Mouse (Mus musculus) testis, postnatal 14 days (tissue): Measurements from ENCODE around the gene Foxk1.

ENCODE experiments used
- DNase-seq: peaks from one replicate; pipeline ENCODE4 v3.0.0; 2021; ENCODE audit warnings: low spot score

Gene Foxk1

DNA sequence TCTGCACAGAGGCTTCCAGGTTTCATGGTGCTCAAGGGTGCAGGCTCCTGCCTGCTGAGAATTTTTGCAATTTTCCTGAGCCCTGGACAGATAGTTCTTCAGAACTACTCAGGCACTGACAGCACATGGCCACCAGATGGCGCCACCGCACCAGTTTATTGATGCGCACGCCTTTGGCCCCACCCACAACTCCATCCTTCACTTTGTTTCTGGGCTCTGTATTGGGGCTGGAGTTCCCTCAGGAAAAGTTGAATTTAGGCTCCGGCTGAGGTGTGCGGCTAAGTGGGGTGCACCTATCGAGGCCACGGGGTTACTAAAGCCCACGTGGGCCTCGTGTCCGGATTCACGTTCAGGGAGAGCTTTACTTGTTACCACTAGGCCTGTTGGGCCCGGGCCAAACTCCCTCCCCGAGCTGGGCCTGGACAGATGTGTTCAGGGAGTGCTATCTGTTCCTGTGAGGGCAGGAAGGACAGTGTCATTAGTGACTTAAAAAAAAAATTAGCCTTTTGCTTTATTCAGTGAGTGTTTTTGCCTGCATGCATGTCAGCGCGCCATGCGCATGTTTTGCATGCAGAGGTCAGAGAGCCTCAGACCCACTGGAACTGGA, 77.6 kb downstream of the Foxk1 start:
- peak; percentile 75 for DNase-seq

DNA sequence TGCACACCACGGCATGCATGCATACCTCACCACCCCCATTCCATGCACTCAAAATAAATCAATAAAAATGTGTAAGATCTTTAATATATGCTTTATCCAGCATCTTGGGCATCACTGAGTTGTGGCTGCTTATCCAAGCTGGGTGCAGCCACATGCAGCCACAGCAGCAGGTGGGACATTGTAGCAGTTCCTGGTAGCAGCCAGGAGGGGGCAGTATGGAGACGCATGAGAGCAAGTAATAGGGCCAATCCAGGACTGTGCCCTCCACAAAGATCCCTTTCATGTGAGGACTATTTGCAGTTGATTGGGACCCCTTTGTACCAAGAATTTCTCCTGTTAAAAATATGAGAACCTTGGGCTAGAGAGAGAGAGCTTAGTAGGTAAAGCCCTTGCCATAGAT, 81.2 kb downstream of the Foxk1 start:
- DNase-seq, result no peak

DNA sequence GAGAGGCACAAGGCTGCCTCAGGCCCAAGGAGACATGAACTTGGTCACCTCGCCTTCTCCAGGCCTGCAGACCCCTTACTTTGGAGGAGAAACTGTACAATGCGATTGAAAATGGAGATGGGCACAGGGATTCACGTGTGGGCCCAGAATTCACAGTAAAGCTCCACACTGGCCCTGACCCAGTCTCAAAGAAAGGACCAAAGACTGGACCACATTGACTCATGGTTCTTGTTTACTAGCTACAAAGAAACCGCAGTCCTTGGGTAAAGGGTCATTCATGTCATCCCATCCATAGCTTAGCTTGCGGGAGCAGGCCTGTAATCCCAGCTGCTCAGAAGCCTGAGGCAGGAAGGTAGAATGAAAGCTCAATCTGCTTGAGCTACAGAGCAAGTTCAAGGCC, 82.3 kb downstream of the Foxk1 start:
- no peak for DNase-seq

DNA sequence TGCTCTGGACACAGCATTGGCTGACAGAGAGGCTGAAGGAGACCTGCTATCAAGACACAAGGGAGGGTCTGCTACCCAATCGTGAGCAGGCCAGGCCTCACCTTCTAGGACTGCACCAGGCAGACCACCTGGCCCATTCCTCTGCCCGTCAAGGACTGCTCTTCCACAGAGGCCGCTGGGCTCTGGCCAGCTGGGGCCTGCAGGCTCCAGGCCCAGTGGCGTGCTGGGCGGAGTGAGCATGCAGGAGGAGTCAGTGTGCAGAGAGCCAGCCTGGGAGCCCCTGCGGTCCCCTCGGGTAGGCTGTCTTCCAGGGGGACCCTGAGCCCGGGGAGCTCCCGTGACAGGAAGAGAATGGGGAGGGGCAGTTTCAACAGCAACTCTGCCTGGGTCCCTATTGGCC, 85.4 kb downstream of the Foxk1 start:
- DNase-seq, result no peak

DNA sequence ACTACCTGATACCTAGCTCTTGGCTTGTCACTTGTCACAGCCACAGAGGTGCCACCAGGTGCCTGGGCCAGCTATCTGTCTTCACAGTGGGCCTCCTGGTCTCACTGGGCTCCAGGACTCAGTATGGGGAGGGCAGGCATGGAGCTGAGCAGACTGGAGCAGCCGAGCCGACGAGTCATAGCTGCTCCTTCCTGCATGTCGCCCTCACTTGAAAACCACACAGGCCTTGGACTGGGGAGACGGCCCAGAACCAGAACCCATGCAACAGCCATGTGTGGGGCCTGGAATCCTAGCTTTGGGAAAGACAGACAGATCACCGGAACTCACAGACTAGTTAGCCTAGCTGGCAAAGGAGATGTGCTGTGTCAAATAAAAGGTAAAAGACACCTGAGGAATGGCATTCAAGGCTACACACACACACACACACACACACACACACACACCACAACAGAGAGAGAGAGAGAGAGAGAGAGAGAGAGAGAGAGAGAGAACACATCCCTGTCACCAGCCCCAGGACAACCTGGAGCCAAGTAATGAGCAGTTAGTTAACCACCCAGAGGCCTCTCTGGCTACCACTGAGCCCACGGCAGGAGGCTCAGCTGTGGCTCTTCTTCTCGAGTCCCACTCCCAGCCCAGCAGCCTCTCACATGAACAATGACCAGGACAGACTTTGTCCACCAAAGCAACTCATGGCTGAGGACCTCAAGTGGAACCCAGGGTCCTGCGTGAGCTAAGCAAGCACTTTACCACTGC, 88.8 kb downstream of the Foxk1 start:
- DNase-seq, result no peak

DNA sequence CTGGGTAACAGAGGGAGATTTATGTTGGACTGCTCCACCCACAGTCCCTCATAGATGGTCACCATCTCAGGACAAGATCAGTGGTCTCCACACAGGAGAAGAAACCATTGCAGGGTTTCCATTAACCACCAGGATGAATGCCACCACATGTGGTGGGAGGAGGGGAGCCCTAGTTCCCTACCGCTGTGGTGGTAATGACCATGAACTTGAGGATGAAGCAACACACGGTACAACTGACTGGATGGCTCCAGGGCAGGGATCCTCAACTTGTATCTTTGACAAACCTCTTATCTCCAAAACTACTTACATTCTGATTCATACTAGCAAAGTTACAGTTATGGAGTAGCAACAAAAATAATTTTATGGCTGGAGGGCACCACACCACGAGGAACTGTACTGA, 92.0 kb downstream of the Foxk1 start:
- no peak for DNase-seq

DNA sequence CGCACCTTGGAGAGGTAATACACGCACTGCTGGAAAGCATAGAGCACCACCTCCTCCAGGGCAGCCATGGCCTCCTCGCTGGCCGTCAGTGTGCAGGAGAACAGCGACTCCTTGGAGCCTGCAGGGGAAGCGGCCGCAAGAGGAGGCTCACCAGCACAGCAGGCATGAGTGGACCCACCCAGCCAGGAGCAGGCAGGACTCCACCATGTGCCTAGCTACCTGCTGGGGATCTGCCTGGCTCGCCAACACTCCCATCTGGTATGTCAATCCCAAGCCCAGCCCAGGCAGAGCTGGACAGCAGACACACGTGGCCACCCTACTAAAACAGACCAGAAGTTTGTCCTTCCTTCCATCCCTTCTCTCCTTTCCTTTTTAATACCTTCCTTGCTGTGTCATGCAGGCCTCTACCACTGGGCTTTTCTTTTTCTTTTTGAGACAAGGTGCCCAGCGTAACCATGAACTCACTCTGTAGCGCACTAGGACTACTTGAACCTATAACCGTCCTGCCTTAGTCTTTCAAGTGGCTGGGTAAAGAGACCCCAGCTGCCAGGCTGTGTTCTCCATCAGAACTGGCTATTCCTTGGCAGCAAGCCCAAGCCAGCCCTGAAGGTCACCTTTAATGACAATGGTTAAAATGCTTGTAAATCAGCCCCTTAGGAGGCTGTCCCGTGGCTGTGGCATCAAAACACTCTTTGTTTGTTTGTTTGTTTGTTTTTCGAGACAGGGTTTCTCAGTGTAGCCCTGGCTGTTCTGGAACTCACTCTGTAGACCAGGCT, 94.2 kb downstream of the Foxk1 start:
- DNase-seq, result no peak

DNA sequence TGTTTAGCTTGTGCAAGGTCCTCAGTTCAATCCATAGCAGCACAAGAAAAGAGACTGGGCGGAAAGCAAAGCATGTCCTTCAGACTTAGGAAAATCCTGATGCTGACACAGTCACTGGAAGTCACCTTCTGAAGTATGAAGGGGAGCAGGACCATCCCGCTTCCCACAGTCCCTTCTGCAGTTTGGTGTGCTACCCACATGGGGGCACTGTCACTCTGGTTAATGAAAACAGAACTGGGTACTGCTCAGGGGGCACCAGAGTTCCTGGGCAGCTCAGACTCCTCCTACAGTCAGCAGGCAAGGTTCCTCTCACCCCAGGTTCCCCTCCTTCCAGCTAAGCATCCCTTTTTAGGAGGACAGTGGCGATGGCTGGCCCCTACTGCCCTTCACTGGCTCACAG, 97.7 kb downstream of the Foxk1 start:
- no peak for DNase-seq

DNA sequence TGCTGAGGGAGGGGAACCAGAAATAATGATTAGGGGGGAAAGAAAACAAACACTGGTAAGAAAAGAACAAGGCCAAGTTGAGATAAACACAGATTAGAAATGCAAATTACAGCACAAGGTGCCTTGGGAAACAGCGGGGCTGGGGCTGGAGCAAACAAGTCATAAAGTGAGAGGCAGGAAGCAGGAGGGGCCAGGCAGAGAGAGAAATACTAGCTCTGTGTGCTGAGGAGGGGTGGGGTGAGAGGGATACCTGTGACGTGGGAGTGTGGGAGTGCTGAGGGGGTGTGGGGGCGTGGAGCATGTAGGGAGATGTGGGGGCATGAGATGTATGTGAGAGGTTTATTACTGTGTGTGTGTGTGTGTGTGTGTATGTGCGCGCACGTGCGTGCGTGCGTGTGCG, 99.6 kb downstream of the Foxk1 start:
- no peak for DNase-seq

DNA sequence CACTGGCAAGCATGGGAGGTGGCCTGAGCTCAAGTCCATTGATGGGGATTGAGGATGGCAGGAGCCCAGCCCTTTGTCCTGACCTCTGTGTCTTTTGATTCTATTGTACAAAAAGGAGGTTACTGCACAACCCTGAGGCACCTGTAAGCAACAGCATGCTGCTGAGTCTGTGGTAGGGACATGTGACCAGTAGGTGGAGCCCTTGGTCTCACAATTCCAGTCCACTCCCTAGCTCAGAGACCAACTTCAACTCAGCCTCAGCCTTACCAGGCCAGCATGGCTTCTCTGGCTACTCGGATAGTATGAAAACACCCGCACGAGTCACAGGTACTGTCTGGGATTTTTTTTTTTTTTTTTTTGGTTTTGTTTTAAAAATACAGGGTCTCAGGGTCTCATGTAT, 101.1 kb downstream of the Foxk1 start:
- peak; percentile 64 for DNase-seq

DNA sequence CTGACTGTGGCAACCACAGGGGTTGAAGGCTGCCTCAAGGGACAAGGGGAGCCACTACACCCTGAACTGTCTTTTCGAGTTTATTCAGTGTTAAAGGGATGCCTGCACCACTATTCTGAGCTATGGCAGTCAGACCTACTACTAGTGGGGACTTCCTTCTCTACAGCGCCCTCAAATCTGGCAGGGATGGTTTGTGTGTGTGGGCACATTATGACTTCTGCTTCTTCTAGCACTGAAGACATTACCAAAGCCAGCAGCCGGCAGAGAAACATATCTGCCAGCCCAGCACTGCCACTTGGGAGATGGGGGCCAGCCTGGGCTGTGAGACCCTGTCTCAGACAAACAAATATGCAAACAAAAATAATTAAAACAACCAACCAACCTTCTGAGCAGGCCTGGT, 102.9 kb downstream of the Foxk1 start:
- DNase-seq, result no peak

DNA sequence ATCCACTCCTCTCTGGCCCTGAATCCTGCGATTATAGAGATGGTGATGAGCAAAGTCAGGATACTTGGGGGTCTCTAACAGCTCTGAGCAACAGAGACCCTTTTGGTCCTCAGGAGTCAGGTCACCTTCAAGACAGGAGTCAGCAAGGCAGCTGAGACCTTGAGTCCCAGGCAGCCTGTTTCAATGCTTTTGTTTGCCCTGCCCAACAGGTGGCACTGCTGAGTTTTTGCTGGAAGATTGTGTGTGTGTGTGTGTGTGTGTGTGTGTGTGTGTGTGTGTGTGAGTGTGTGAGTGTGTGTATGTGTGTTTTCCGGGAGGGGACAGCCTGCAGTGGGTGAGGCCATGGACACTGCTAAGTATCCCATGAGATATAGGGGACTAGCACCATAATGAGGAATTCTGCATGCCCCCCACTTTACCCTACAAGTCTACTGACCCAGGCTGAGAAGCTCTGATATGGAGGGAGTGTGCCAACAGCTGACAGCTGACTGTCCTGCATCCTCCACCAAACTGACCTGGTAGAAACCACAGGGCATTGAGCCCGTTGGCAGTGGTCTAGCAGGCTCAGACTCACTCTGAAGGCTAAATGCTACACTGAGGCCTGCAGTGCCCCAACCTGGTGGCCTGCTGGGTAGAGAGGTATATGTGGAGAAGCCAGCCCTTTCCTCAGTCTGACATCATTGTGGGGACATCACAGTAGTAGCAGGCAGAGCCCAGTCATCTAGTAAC, 104.6 kb downstream of the Foxk1 start:
- no peak for DNase-seq

DNA sequence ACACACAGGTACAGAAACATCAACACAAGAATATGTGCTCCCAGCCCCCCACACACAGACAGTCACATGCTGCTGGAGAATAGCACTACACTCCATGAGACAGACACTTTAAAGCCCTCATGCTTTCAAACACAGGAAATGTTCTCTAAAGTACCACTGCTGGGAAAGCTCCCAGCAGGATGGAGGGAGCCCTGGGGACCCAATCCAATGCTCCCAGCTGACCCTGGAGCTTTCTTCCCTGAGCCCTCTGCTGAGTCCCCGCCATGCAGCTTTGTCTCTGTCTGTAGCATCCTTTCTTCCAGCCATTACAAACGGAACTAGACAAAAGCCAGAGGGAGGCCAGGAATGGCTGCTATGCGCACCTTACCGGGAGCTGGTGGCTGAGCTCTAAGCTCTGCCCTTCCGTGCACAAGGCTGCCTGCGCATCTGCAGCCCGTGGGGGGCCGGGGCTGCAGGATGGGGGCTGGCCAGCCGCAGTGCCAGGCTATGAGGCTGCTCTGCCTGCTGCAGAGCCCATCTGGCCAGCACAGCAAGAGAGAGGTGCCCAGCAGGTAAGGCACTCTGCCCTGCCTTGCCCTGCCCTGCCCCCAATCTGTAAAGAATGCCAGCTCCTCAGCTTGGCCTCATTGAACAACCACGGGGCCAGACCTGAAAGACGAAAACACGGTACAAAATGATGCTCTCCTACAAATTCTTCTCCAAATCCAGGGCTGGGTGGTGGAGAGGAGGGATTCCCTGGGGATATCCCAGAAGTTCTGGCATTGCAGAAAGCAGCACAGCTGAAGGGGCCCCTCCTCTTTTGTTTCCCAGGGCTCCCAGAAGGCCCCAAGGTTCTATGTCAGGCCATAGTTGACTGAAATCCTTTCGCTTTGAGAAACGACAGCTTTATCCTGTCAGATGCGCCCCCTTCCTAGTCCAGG, 108.1 kb downstream of the Foxk1 start:
- DNase-seq, result no peak

DNA sequence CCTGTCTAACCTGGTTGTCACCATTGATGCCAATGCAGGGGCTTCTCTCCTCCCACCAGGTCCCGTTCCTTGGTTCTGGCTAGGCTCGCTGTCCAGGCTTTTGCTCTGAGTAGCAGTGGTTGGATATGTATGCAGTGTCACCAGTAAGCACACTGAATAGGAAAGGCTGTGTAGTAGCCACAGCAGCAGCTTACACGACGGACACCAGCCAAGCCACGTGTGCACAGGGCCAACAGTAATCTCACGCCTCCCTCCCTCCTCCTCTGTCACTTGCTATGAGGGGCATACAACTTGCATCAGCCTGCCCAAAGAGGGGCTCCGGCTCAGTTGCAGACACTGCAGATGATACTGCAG, 108.7 kb downstream of the Foxk1 start:
- DNase-seq, result no peak
